8 mouse cellular contexts compared by ENCODE assay signal in genomic region chr16:75592671-75593500, GRCm38 (mm10). TPM values are rescaled to one million over a fixed set of nuclear protein-coding genes. Genes with fewer than 3 reads are reported as not detected.
A peak's percentile ranks its signal among the peaks of the same experiment; 100 is the strongest.
DNase-seq lines count a peak whose midpoint lies in the region; ATAC-seq lines count a peak whose summit lies in the region.

TSS of gene Rbm11 (plus strand) at chr16:75592844.

- H3K27me3 ChIP-seq in hindbrain, embryonic 14.5 days (ENCODE audit: control insufficient read depth, insufficient read depth, low read length): no peaks in the 10 kb centered on the region

- H3K36me3 ChIP-seq in hindbrain, embryonic 14.5 days (replicated peaks; ENCODE audit: control insufficient read depth, insufficient read depth): no peaks in the 10 kb centered on the region

- WGBS in hindbrain, embryonic 14.5 days: 1% methylated on average over 50 of the region's 55 CpGs

- peak within 1 kb of the TSS; percentile 68 for H3K4me2 ChIP-seq in hindbrain, embryonic 14.5 days (replicated peaks)

- H3K27ac ChIP-seq in hindbrain, embryonic 14.5 days: peak within 1 kb of the TSS; percentile 78

- peak; percentile 94 for ATAC-seq in hindbrain, embryonic 14.5 days (ENCODE audit: low FRiP score)

- H3K9ac ChIP-seq in hindbrain, embryonic 14.5 days: peak within 1 kb of the TSS; percentile 75

- no peaks in the 10 kb centered on the region for H3K9me3 ChIP-seq in hindbrain, embryonic 14.5 days (ENCODE audit: control insufficient read depth, low read length)

- DNase-seq in WW6 (ENCODE audit: low read depth, low spot score): peak; percentile 38
- peak; percentile 47 to 80 for DNase-seq in cerebellum, postnatal 4 days (ENCODE audit: low spot score in 2 of 2)
- DNase-seq in frontal cortex, postnatal 36 days (ENCODE audit: low spot score in 2 of 2): peak; percentile 78 to 79
- DNase-seq in hindbrain, embryonic 14.5 days (ENCODE audit: low spot score): peak; percentile 84
- DNase-seq in layer of hippocampus, postnatal 36 days: peak; percentile 81 to 83
- peak; percentile 61 for DNase-seq in lung, postnatal 25 days (ENCODE audit: low spot score)
- peak; percentile 57 for DNase-seq in retina, adult 2 months (ENCODE audit: low read depth, low spot score)
- DNase-seq in thymus, postnatal 25 days: peak; percentile 77

- H3K4me1 ChIP-seq in hindbrain, embryonic 14.5 days (replicated peaks; ENCODE audit: control insufficient read depth, insufficient read depth, low read length): 0 out of 2 replicates have a peak, but pooled peaks cover 3% of the 10 kb centered on the region

- H3K4me3 ChIP-seq in hindbrain, embryonic 14.5 days (replicated peaks; ENCODE audit: low read length): peak within 1 kb of the TSS; percentile 57

RNA-seq across cellular contexts. Expression of gene Rbm11, which starts in this region (rescaled TPM):
- 3.5 and 3.9 TPM in 2 replicates for polyA plus RNA-seq in hindbrain, embryonic 14.5 days (2014; fragmentation: Nextera tagmentation; extraction: Ambion mirVana)
- total RNA-seq in layer of hippocampus, postnatal 36 days (2021): 1 to 10 TPM; 4.1 to 5.5 TPM

Comparison
In these comparisons a context has a peak if more than half of its experiments do, and no peak if none do; other contexts are left out.
1. Peak in every context shown above with its lines: DNase-seq, ATAC-seq, H3K4me3 ChIP-seq and H3K27ac ChIP-seq.